Mouse (Mus musculus): ENCODE results near the gene Cables2. TPM values are rescaled to one million over a fixed set of nuclear protein-coding genes. Genes with fewer than 3 reads are reported as not detected.

Cables2 gene
- polyA plus RNA-seq, 1 experiment from 2014 or later: 20.8 TPM

- Histone ChIP-seq H3K27ac (no peak overlapping the region), H3K4me2 (no peak overlapping the region), H3K9me3 (no peaks in the 10 kb centered on the region), H3K36me3 (replicated peaks) (no peaks in the 10 kb centered on the region), H3K27me3 (peaks cover 20% of the 10 kb centered on the region), H3K4me1 (peaks cover 27% of the 10 kb centered on the region), H3K4me3 (replicated peaks) (no peak overlapping the region), H3K9ac (no peak overlapping the region)
- WGBS: under 1% methylated on average over 8 of the region's 8 CpGs
- ATAC-seq (ENCODE audit: low FRiP score): peak; percentile 24; the same call in 1 of the 2 replicates
These were observed 2.5 kb upstream of the Cables2 start for GRCm38 (mm10) chr2:180275836-180276235.

DNA sequence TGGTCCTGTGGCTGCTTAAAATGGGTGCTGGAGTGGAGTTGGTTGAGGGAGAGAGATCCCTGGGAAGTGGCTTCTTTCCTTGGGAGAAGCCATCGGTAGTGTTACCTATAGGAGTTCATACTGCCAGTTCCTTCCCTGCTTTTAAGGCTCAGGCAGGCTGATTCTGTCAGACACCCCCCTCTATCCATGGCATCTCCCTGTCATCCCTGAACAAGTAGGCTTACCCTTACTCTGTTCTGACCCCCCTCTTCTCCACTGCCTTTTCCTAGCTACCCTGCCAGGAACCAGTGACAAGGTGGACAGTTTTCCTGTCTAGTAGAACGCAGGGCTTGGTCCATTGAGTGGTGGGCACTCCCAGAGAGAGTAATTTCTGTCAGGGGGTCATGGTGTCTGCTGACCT is 1.2 kb upstream of the Cables2 start:
- WGBS: 89% methylated on average over 2 of the region's 2 CpGs

DNA sequence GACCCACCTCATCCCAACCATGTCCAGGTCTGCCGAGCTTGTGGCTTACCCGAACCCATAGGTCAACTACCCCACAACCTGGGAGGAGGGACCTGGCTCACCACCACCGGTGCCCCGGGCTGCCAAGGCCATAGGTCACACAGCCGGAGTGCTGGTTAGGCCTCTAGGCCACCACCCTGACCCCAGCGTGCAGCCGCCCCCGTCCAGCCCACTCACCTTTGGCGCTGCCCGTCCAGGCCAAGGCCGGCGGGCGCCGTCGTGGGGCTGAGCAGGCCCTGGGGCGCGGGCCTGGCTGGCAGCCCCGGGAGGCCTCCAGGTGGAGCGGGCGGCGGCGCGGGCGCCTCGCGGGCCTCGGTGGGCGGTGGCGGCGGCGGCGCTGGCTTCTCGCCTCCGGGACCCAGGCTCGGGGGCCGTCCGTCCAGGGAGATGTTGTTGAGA is 393 bp downstream of the Cables2 start:
- peak overlapping the region; percentile 98 for H3K9ac ChIP-seq
- peak overlapping the region; percentile 93 for H3K4me3 ChIP-seq (replicated peaks)
- ATAC-seq (ENCODE audit: low FRiP score): peak; percentile 34
- no peaks in the 10 kb centered on the region for H3K36me3 ChIP-seq (replicated peaks)
- H3K4me1 ChIP-seq: peaks cover 33% of the 10 kb centered on the region
- under 1% methylated on average over 36 of the region's 37 CpGs for WGBS
- H3K4me2 ChIP-seq: peak overlapping the region; percentile 96
- peaks cover 16% of the 10 kb centered on the region for H3K27me3 ChIP-seq
- peak overlapping the region; percentile 68 for H3K27ac ChIP-seq
- no peaks in the 10 kb centered on the region for H3K9me3 ChIP-seq

More for the DNA sequence above, 1.2 kb upstream of the Cables2 start:
- no peak for ATAC-seq (ENCODE audit: low FRiP score)
- peaks cover 19% of the 10 kb centered on the region for H3K27me3 ChIP-seq
- no peak overlapping the region for H3K27ac ChIP-seq
- no peaks in the 10 kb centered on the region for H3K9me3 ChIP-seq
- H3K4me2 ChIP-seq: no peak overlapping the region
- H3K9ac ChIP-seq: no peak overlapping the region
- peaks cover 33% of the 10 kb centered on the region for H3K4me1 ChIP-seq
- no peaks in the 10 kb centered on the region for H3K36me3 ChIP-seq (replicated peaks)
- no peak overlapping the region for H3K4me3 ChIP-seq (replicated peaks)

DNA sequence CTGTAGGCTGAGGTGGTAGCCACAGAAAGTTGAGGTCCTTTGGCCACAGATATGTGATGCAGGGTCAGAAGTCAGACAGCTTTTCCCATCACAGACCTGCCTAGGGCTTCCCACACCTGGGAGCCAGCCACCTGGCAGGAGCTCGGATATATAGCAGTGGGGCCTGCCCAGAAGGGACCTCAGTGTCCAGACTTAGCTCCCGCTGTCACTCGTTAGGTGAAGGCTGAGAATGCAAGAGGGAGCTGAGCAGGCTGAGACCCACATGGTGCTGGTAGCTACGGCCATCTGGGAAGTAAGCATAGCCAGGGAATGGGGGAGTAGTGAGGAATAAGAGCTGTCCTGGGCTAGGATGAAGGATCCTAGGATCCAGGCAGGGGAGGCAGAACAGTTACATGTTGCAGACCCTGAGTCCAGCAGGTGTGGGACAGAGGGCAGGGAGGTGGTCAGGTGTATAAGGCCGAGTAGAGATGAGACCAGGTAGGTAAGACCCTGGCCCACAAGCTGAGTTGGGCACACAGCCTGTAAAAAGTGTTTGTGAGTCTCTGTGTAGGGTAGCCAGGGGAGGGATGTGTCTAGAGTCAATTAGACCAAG is 1.4 kb downstream of the Cables2 start:
- no peak overlapping the region for H3K27ac ChIP-seq
- no peaks in the 10 kb centered on the region for H3K9me3 ChIP-seq
- H3K4me1 ChIP-seq: peaks cover 33% of the 10 kb centered on the region
- H3K9ac ChIP-seq: peak overlapping the region; percentile 98
- no peak for ATAC-seq (ENCODE audit: low FRiP score)
- H3K4me3 ChIP-seq (replicated peaks): peak overlapping the region; percentile 93
- WGBS: 69% methylated on average over 5 of the region's 5 CpGs
- no peaks in the 10 kb centered on the region for H3K36me3 ChIP-seq (replicated peaks)
- peak overlapping the region; percentile 96 for H3K4me2 ChIP-seq
- H3K27me3 ChIP-seq: peaks cover 16% of the 10 kb centered on the region

GRCm38 (mm10) chr2:180270537-180271255 is 2.6 kb downstream of the Cables2 start:
- H3K9me3 ChIP-seq: no peaks in the 10 kb centered on the region
- H3K36me3 ChIP-seq (replicated peaks): no peaks in the 10 kb centered on the region; the same call in 1 of the 2 replicates
- H3K27ac ChIP-seq: no peak overlapping the region
- peaks cover 16% of the 10 kb centered on the region for H3K27me3 ChIP-seq
- 76% methylated on average over 7 of the region's 7 CpGs for WGBS
- no peak overlapping the region for H3K4me3 ChIP-seq (replicated peaks)
- peaks cover 30% of the 10 kb centered on the region for H3K4me1 ChIP-seq
- no peak overlapping the region for H3K9ac ChIP-seq
- H3K4me2 ChIP-seq: no peak overlapping the region
- ATAC-seq (ENCODE audit: low FRiP score): no peak

DNA sequence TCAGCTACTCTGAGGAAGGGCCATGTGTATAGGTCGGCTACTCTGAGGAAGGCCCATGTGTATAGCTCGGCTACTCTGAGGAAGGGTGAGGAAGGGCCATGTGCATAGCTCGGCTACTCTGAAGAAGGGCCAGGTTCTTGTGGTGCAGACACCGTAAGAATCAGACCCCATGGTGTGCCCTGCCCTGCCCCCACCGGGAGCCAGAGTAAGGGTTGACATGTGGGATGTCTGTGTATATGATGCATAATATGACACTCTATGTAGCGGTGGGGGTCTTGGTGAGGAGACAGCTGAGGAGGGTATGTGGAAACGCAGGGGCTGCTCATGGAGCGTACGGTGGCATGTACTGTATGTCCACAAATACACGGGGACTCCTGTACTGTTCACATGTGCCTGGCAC is 4.0 kb downstream of the Cables2 start:
- no peak for ATAC-seq (ENCODE audit: low FRiP score)
- Histone ChIP-seq H3K9ac (no peak overlapping the region), H3K27me3 (peaks cover 4% of the 10 kb centered on the region), H3K9me3 (no peaks in the 10 kb centered on the region), H3K27ac (no peak overlapping the region), H3K36me3 (replicated peaks) (no peaks in the 10 kb centered on the region; the same call in none of the 2 replicates), H3K4me3 (replicated peaks) (no peak overlapping the region), H3K4me1 (peaks cover 30% of the 10 kb centered on the region), H3K4me2 (no peak overlapping the region)
- 94% methylated on average over 10 of the region's 10 CpGs for WGBS

- no peak overlapping the region for H3K27ac ChIP-seq
- no peak overlapping the region for H3K4me2 ChIP-seq
- peaks cover 14% of the 10 kb centered on the region for H3K36me3 ChIP-seq (replicated peaks)
- H3K4me3 ChIP-seq (replicated peaks): no peak overlapping the region
- H3K9me3 ChIP-seq: no peaks in the 10 kb centered on the region
- no peak overlapping the region for H3K9ac ChIP-seq
- WGBS: 66% methylated on average over 2 of the region's 2 CpGs
- peaks cover 25% of the 10 kb centered on the region for H3K4me1 ChIP-seq
- H3K27me3 ChIP-seq: no peaks in the 10 kb centered on the region
- no peak for ATAC-seq (ENCODE audit: low FRiP score)
These were observed 5.3 kb downstream of the Cables2 start for GRCm38 (mm10) chr2:180267955-180268354.

GRCm38 (mm10) chr2:180262891-180263290 is 10.4 kb downstream of the Cables2 start:
- Histone ChIP-seq H3K27ac (no peak overlapping the region), H3K27me3 (no peaks in the 10 kb centered on the region), H3K4me2 (no peak overlapping the region), H3K36me3 (replicated peaks) (peaks cover 63% of the 10 kb centered on the region), H3K9me3 (no peaks in the 10 kb centered on the region), H3K4me1 (peaks cover 7% of the 10 kb centered on the region), H3K9ac (no peak overlapping the region), H3K4me3 (replicated peaks) (no peak overlapping the region)
- no peak for ATAC-seq (ENCODE audit: low FRiP score)
- WGBS: 89% methylated on average over 10 of the region's 10 CpGs

DNA sequence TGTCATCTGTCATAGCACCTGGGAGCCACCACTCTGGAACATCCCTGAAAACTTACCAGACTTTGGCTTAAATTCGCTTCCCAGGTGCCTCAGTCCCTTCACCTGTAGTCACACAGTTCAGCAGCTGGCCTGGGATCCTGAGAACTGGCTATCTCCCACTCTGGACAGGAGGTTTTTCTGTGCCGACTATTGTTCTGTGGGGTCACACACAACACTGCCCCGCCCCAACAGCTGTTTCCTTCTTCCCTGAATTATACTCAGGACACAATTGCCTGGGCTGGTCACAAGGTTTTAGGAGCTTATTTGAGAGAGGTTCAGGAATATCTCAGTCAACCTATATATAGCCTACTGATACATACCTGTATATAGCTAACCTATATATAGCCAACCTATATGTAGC is 10.9 kb downstream of the Cables2 start:
- peaks cover 63% of the 10 kb centered on the region for H3K36me3 ChIP-seq (replicated peaks)
- no peak overlapping the region for H3K27ac ChIP-seq
- H3K9me3 ChIP-seq: no peaks in the 10 kb centered on the region
- H3K4me3 ChIP-seq (replicated peaks): no peak overlapping the region
- ATAC-seq (ENCODE audit: low FRiP score): no peak
- 77% methylated on average over 3 of the region's 3 CpGs for WGBS
- H3K9ac ChIP-seq: no peak overlapping the region
- no peak overlapping the region for H3K4me2 ChIP-seq
- H3K27me3 ChIP-seq: no peaks in the 10 kb centered on the region
- peaks cover 8% of the 10 kb centered on the region for H3K4me1 ChIP-seq

DNA sequence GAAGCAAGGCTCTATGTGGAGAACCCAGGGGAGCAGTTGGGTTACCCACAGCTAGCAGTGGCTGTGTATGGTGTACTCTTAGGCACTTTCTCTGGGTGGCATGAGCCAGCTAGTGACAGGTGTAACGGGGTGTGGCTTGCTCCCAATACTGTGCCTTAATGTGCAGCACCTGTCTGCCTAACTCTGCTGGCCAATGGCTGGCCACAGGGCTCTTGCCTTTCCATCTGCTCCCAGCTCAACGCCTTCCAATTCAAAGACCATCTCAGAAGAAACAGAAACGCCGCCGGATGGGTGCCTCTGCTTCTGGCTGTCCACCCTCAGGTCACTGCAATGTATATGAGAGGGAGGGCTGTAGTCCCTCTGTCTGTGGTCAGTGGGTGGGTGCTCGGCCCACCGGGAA is 11.4 kb downstream of the Cables2 start:
- Histone ChIP-seq H3K36me3 (replicated peaks) (peaks cover 63% of the 10 kb centered on the region), H3K9me3 (no peaks in the 10 kb centered on the region), H3K4me2 (no peak overlapping the region), H3K27me3 (no peaks in the 10 kb centered on the region), H3K4me3 (replicated peaks) (no peak overlapping the region), H3K9ac (no peak overlapping the region), H3K27ac (no peak overlapping the region), H3K4me1 (peaks cover 8% of the 10 kb centered on the region)
- WGBS: 90% methylated on average over 7 of the region's 7 CpGs
- ATAC-seq (ENCODE audit: low FRiP score): no peak

DNA sequence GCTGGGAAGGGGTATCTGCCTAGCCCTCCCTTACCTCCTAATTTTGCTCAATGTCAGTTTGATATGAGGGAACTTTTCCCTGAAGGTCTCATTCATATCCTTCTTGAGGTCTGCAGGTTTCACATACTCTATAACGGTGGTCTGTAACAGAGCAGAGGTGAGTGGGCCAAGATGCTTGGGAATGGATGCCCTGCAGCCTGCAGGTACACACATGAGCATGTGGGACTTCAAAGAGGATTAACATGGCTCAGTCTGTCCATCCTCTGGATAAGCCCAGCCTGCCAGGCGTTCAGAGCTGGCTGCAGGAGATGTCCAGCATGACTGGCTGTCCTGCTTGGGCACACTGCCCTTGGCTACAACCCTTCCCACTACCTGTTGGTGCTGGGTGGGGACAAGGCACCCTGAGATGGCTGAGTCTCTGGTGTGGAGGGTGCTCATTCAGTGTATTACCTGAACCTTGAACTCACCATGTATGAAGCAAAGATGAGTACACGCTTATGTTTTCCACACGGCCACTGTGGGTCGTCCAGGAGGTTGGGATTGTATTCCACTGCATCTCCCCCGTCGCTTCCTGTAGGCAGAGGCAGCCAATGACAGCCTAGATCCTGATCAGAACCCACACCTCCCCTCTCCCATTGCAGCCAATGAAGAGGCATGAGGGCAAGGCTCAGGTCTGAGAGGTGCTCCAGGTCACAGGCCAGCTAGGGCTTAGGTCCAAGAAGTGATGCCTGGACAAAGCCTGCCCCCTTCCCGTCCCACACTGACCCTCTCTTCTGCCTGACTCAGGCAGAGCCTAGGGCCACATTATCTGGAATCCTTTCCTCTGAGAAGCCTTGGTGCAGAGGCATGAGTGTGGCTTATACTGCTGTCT is 12.5 kb downstream of the Cables2 start:
- no peak for ATAC-seq (ENCODE audit: low FRiP score)
- H3K9ac ChIP-seq: no peak overlapping the region
- 63% methylated on average over 8 of the region's 8 CpGs for WGBS
- H3K36me3 ChIP-seq (replicated peaks): peaks cover 63% of the 10 kb centered on the region
- H3K27ac ChIP-seq: no peak overlapping the region
- no peaks in the 10 kb centered on the region for H3K27me3 ChIP-seq
- H3K4me1 ChIP-seq: peaks cover 15% of the 10 kb centered on the region
- no peak overlapping the region for H3K4me2 ChIP-seq
- no peak overlapping the region for H3K4me3 ChIP-seq (replicated peaks)
- H3K9me3 ChIP-seq: no peaks in the 10 kb centered on the region
